Mouse (Mus musculus): ENCODE data around the gene Tceal9.
"Not testable (repeated sequence)": the region's sequence is repeated elsewhere in the genome, so short reads cannot be mapped to it uniquely, and the experiment has no call there.

Gene Tceal9

DNA sequence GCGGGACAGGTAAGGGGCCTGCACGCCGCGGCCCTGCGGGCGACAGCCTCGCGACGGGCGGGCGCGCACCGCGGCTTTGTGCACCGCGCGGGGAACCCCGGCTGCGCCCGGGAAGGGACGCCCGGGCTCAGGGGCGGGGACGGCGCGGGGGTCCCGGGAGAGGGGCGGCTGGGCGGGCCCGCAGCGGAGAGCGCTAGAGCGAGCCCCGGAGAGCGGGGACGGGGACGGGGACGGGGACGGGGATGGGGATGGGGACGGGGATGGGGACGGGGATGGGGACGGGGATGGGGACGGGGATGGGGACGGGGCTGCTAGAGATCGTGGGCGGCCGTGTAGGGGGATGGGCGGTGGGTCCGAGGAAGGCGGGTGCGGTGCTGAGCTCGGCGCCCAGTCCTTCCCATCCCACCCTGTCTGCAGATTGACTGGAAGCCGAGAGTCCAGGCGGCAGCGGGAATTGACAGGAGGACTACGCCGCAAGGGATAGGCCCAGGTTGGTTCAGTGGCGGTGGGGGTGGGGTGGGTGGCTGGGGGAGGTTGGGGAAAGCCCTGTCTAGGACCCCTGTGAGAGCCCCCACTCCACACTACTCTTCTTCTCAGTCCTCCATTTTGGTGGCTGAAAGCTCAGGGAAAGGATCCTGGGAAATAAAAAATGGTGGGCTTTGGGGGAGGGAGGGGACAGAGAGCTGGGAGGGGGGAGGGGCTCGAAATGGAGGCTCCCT lies 25.7 kb downstream of the Tceal9 start:
- not testable (repeated sequence) for DNase-seq (ENCODE audit: low spot score in 2 of 2)

DNA sequence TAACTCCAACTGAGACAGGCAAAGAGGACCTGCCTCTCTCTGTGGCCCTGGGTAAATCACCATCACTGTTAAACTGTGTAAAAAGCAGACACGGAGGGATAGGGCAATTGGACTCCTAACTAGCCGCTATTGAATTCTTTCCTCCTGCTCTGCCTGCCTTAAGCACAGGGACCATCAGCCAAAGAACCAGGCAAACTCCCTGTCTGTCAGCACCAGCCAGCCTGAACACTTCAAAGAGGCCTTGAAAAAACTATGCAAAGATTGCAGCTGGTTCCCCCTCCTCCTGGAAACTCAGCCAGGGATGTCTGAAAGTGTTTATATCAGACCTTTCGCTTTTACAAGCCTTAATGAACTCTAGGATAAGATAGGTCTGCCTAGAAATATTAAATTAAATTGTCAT lies 29.7 kb downstream of the Tceal9 start:
- no peak for DNase-seq (ENCODE audit: low spot score in 2 of 2)

DNA sequence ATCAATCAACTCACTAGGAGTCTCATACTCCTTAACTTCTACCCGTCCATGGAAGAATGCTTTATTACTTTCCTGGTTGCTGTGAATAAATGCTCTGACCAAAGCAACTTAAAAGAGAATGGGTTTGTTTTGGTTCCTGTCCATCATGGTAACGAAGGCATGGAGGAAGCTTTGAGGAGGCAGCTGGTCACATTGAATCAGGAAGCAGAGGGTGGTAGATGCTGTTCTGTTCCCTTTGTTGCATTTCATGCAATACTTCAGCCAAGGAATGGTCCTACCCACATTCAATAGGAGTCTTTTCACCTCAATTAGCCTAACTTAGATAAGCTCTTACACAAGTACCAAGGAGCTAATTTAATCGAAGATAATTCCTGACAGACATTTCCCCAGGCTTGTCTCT lies 30.5 kb downstream of the Tceal9 start:
- DNase-seq (ENCODE audit: low spot score in 2 of 2), result no peak

DNA sequence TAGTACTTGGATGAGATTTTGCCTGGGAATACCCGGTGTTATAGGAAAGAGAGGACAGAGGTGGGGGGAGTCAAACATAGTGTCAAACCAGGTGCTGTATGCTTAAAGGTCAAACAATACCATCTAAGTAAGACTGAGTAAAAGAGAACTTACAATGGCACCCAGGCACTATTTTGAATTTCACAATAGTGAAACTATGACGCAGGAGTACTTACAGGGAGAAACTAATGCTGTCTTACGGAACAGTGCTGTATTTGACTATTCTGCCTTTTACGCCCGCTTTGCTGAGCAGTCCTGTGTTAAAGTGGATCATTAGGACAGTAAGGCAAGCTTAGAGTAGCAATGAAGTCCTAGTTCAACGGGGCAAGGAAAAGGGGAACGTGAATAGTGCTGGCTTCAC lies 32.7 kb downstream of the Tceal9 start:
- DNase-seq (ENCODE audit: low spot score in 2 of 2), result no peak

DNA sequence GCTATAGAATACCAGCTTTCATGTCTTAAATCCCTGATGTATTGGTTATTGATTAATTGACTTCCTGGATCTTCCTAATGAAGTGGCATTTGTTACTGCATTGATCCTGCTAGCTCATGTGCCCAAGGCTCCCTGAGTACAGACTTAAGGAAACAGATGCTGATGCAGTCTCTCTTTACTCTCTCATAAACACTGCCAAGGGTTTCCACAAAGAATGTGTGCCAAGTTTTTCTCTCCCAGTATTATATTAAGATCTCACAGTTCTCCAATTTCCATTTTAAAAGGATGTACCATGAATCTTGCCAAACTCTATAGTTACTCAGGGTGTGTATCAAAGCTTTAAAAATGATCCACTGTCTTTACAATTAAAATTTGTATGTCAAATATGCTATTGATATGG lies 33.5 kb downstream of the Tceal9 start:
- no peak for DNase-seq (ENCODE audit: low spot score in 2 of 2)

DNA sequence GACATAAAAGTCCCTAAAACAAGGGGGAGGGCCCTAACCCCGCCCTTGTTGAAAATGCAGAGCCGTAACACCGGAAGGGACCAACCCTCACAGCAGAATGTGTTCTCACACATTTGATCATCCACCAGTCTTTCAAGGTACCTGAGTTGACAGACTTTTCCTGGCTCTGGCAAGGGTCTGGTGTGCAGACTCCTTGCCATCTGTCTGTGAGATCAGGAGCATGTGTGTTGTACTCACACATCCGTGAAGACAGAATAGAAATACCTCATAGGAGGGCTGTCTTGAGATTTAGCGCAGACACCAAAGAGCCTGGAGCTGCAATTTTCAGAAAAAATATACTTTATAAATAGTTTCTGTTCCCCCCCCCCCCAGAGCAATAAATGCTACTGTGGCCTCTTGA lies 34.5 kb downstream of the Tceal9 start:
- no peak for DNase-seq (ENCODE audit: low spot score in 2 of 2)

DNA sequence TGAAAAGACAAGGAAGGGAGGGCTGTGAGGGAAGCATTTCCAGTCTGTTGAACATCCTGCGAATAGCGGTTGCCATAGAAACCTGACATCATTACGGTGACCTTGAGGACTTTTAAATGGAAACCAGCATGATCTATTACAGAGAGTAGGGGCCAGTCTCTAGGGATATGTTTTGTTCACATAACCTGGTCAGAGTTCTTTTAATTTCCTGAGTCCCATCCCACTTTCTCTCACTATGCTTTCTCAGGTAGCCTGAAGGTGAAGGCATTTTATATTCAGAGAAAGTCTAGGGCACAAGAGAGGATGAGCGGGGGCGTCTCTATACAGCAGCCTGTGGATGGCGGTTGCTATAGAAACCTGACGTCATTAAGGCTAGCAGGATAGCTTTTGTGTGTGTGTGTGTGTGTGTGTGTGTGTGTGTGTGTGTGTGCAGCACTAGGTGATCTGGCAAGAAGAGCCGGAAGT lies 46.0 kb downstream of the Tceal9 start:
- DNase-seq (ENCODE audit: low spot score in 2 of 2), result no peak

All from spleen, postnatal 36 days (tissue).